Mouse (Mus musculus) gastrocnemius, postnatal 10 days (tissue): ENCODE results near the gene Rpap2. TPM values are rescaled to one million over a fixed set of nuclear protein-coding genes. Genes with fewer than 3 reads are reported as not detected.

Experiments
- DNase-seq: peaks from one replicate; pipeline ENCODE4 v3.0.0; 2021; ENCODE audit warnings: mixed read lengths
- total RNA-seq, 2 experiments: library from RNA; stranded (reverse); gene quantifications; 2 replicates each; pipeline ENCODE4 v1.2.3; 2021

Gene Rpap2
- total RNA-seq, 2 experiments from 2014 or later: 9.8 to 11.8 TPM

DNA sequence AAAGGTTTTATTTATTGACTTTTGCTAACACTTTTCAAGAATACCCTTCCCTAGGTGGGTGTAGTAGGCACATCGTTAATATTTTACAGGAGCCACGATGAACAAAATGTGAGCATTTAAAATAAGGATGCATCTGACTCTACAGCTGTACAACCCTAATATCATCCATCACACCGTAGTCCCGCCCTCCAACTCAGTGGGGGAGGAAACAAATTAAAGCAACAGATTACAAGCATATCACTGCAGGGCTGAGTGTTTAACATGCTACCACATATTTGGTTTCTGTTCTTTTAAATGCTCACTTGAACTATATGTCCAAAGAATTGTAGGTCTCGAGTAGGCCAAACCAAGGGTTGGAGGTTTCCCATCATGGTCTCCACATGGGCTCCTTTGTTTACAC is 90.0 kb downstream of the Rpap2 start:
- no peak for DNase-seq

DNA sequence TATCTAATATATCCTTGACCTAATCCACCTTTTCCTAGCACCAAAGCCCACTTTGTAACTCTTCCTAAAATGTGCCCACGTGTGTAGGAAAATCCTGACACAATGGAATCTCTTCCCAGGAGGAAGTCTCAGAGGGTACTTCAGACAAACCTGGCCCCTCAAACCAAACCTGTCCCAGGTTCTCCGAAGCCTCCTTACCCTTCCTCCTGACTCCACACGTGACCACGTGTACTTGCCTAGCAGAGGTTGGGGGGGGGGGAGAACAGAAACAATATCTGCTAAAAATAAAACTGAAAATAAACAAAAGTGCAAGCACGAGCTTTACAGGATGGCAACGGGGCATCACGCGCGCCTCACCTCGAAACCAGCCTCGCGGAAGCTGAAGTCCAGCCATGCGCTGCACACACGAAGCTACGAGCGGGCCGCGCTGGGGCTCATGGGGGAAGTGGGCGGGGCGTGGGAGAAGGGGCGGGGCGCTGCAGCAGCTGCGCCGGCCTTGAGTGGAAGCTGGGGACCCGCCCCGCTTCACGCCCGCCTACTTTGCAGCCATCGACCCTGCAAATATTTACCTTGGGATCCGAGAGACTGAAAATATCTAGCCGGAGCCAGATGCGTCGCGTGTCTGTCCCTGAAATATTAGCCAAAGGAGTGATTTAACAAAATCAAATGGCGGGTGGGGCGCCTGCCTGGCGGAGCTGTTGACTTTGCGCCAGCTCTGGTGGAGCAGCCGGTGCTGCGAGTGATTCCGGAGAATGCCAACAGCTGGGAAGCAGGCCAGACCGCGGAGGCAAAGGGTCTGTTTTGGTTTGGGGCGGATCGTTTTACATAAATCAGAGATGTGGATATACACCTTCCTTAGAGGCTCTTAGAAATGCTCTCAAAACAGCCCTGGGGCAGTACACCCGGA is 90.7 kb downstream of the Rpap2 start:
- peak; percentile 65 for DNase-seq

GRCm38 (mm10) chr5:107688499-107688866 is 91.3 kb downstream of the Rpap2 start:
- DNase-seq: peak; percentile 7

- DNase-seq: no peak
Observed at GRCm38 (mm10) chr5:107695019-107695418, 97.8 kb downstream of the Rpap2 start.

DNA sequence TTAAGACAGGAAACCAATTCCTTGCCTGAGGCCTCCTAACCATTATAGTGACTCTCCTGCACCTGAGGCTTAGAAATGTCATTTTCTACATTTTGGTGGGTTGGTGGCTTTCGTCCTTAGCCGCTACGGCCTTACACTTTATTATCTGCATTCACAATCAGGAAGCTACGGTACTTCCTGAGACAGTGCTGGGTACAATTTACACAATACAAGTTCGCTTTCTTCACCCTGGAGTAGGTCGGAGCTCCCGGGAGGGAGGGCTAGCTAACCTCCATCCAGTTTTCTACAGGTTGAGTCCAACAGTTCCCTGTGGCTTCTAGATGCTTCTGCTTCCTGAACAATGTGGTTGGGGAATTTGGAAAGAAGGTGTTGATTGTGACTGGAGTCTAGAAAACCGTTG is 101.7 kb downstream of the Rpap2 start:
- no peak for DNase-seq

- no peak for DNase-seq
Observed at GRCm38 (mm10) chr5:107700873-107701272, 103.7 kb downstream of the Rpap2 start.

DNA sequence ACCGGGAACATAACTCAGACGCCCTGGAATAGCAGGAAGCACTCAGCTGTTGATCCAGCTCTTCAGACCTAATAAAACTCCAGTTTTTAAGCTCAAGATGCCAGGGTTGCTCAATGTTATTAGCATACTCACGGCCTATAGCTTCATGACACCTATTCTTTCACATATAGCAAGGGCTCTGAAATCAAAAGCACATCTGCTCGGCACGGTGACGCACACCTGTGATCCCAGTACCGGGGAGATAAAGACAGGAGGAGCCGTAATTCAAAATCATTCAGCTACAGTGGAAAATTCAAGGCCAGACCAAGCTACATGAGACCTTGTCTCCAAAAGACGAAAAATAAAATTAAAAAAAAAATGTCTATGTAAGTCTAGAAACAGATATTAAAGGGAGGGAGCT is 104.5 kb downstream of the Rpap2 start:
- DNase-seq: no peak

DNA sequence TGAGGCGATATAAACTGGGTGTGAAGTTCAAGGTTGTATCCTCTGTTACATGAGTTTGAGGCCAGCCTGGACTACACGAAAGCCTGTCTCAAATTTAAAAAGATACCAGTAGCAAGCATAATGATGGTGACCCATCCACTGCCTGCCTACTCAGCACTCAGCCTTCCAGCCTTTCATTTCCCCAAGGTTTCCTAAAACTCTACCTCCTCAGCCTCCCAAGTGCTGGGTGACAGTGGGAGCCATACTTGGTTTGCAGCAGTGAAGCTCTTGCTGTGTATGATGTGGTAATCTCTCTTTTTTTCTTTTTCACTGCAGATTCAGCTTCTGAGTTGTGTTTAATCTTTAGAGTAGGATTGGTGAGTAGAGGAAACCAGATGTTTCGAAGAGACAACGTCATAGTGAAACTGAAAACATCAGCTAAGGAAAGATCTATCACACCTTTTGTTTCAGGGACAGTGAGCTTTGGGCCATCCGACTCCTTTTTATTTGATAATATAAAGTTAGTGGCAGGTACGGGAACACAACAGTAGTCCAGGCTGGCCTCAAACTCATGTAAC is 106.1 kb downstream of the Rpap2 start:
- DNase-seq: no peak

- DNase-seq: no peak
Observed at GRCm38 (mm10) chr5:107705756-107706155, 108.6 kb downstream of the Rpap2 start.

- DNase-seq: no peak
Observed at GRCm38 (mm10) chr5:107706262-107706661, 109.1 kb downstream of the Rpap2 start.

DNA sequence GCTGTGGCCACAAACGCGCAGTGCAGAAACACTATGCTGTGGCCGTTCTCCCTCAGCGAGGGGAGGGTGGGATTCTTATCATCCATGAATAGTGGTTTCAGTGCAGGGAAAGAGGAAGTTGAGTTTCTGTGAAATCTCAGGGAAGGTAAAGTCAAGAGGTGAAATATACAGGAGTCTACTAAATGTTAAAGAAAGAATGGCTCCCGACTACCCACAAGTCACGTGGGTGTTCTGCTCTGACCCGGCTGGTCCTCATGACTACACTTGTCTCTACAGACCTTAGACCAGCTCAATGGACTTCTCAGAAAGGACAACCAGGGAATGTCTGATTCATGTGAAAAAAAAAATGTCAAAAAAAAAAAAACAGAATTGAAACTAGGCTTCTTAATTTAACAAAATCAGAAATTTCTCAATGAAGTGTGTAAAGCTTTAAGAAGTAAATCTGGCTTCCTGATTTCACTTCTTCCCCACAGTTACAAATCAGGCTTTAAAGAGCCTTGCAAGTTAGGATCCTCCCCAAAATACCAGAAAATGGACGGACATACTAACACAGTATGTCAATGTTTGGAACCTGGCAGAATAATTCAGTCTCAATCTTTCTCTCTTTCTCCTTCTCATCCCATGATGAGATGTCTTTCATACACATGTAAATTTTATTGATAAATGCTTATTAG is 111.1 kb downstream of the Rpap2 start:
- DNase-seq: no peak

Other genes with a start within 250 kb of the Rpap2 start
- gene Ephx4, start 194.6 kb upstream of the Rpap2 start, total RNA-seq: 1 to 10 TPM; 3.1 to 3.5 TPM
- not detected for gene Lpcat2b, start 165.8 kb upstream of the Rpap2 start, total RNA-seq
- gene Btbd8, start 159.4 kb upstream of the Rpap2 start, total RNA-seq: 10 to 100 TPM; 17.5 to 20.0 TPM
- gene Gm42669, start 89.8 kb upstream of the Rpap2 start, total RNA-seq: under 1 TPM in 1 of 2 experiments, not detected in 1; 0.18 TPM
- gene 1700028K03Rik, start 62.7 kb upstream of the Rpap2 start, total RNA-seq: under 1 TPM in 1 of 2 experiments, not detected in 1; 0.05 TPM
- gene Glmn, start 515 bp downstream of the Rpap2 start, total RNA-seq: 10 to 100 TPM in 1 of 2 experiments, 1 to 10 TPM in 1; 9.0 to 11.6 TPM
- gene Gfi1, start 128.7 kb downstream of the Rpap2 start, total RNA-seq: under 1 TPM; 0.12 to 0.25 TPM
- gene Ube2d2b, start 232.7 kb downstream of the Rpap2 start, total RNA-seq: not detected